Mouse (Mus musculus): ENCODE data around the gene Dgkz.

GRCm38 (mm10) chr2:91903171-91903925 lies 72.3 kb downstream of the Dgkz start:
- no peak for TF ChIP-seq POLR2A (IDR thresholded peaks at IDR 0.05; ENCODE audit: low read depth, low read length)
- no peak for TF ChIP-seq CTCF (IDR thresholded peaks at IDR 0.05; ENCODE audit: extremely low read depth, insufficient read length, insufficient replicate concordance, low read depth, low read length)

Data from small intestine, adult 2 months (tissue).